Mouse (Mus musculus): ENCODE data around the gene Krt27.
A peak's percentile ranks its signal among the peaks of the same experiment; 100 is the strongest.

Krt27 gene

GRCm38 (mm10) chr11:99322851-99323250 lies 28.1 kb downstream of the Krt27 start, which contains the start of gene Krt25:
TSS of gene Krt25 (minus strand) at chr11:99322951.
- DNase-seq: no peak

- no peak for DNase-seq
Observed at GRCm38 (mm10) chr11:99321094-99321493, 29.8 kb downstream of the Krt27 start.

GRCm38 (mm10) chr11:99319127-99319526 lies 31.8 kb downstream of the Krt27 start:
- DNase-seq: no peak

GRCm38 (mm10) chr11:99316543-99316942 lies 34.4 kb downstream of the Krt27 start:
- no peak for DNase-seq

GRCm38 (mm10) chr11:99314594-99314993 lies 36.3 kb downstream of the Krt27 start:
- DNase-seq: no peak

- DNase-seq: no peak
Observed at GRCm38 (mm10) chr11:99310882-99311281, 40.0 kb downstream of the Krt27 start.

GRCm38 (mm10) chr11:99307579-99307978 lies 43.3 kb downstream of the Krt27 start:
- peak; percentile 48 for DNase-seq

Measured in right cerebral cortex, postnatal 25 days (tissue).